ENCODE assay signal across 9 mouse cellular contexts in the genomic region with DNA sequence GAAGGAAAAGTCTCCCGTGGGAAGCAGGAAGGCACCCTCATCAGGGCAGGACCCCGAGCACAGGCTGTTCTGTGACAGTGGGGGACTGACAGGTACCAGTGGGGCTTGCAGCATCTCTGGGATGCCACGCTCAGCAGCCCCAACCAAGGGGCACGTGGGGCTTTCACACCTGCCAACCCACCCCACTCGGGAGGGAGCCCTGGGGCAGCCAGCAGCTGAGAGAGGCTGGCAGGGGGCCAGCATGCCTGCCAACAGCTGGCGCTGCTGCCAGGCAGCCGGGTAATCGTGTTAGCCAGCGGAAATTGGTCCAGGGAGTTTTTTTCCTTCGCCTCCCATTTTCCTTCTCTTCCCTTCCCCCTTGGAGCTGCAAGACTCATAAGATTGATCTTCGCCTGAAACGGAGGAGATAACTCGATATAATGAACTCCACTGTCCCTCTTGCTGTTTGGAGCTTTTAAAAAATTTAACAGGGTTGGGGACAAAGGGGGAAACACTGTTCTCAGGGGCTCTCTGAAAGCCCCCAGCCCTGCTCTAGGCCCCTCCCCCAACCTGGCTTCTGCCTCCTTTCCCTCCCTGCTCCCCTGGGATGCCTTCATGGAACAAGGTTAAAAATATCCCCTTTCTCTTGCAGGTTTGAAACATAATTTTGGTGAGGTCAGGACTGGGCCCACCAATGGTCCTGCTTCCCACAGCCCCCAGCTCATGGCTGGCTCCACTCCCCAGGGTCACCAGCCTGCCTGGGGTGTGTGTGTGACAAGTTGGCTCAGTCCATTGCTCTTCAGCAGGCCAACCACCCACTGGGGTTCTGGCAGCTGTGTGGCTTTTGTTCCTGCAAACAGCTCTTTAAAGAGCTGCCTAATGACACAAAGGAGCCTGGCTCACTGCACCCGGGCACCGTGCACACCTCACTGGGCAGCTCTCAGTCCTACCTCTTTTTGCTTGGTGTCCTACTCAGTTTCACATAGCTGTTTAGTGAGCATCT.
DNase-seq lines count a peak whose midpoint lies in the region; ATAC-seq lines count a peak whose summit lies in the region.
"Had no signal": no experiment of that assay in that cellular context is flagged by ENCODE, and none has a peak within 500 bp of the region (broad histone marks: within the 10 kb centered on the region; RNA-seq: fewer than 3 reads in every experiment).

No protein-coding gene starts in this region.

- DNase-seq in cerebellum, postnatal 25 days, result peak; percentile 34 to 49
- DNase-seq in 3134 (ENCODE audit: extremely low read depth, insufficient read length, low spot score) (peak; percentile 15), liver (no peak)
- no peak for DNase-seq in thymus, postnatal 0 days (ENCODE audit: low spot score)

- no peak for ATAC-seq in cerebellum, adult (ENCODE audit: insufficient number of reproducible peaks, low FRiP score, low TSS enrichment)
- peak; percentile 31; the same call in 1 of the 2 replicates for ATAC-seq in forebrain, embryonic 13.5 days
- ATAC-seq in hindbrain, embryonic 15.5 days (ENCODE audit: low FRiP score, low read depth), result peak; percentile 38; the same call in 1 of the 2 replicates
- peak; percentile 48; the same call in 1 of the 2 replicates for ATAC-seq in midbrain, embryonic 15.5 days (replicated peaks)

- H3K27me3 ChIP-seq in forebrain, embryonic 13.5 days, result peaks cover 54% of the 10 kb centered on the region
- H3K27me3 ChIP-seq in hindbrain, embryonic 15.5 days, result no peaks in the 10 kb centered on the region
- no peaks in the 10 kb centered on the region for H3K27me3 ChIP-seq in midbrain, embryonic 15.5 days (replicated peaks)

- H3K36me3 ChIP-seq in forebrain, embryonic 13.5 days (ENCODE audit: poor library complexity, severe bottlenecking), result no peaks in the 10 kb centered on the region
- no peaks in the 10 kb centered on the region for H3K36me3 ChIP-seq in hindbrain, embryonic 15.5 days
- no peaks in the 10 kb centered on the region; the same call in 1 of the 2 replicates for H3K36me3 ChIP-seq in midbrain, embryonic 15.5 days (replicated peaks)

- WGBS in forebrain, embryonic 13.5 days, result 27% methylated on average over 15 of the region's 15 CpGs
- 16% methylated on average over 15 of the region's 15 CpGs for WGBS in hindbrain, embryonic 15.5 days
- WGBS in midbrain, embryonic 15.5 days, result 19% methylated on average over 15 of the region's 15 CpGs

- no peak overlapping the region for H3K4me2 ChIP-seq in forebrain, embryonic 13.5 days
- no peak overlapping the region for H3K4me2 ChIP-seq in hindbrain, embryonic 15.5 days
- H3K4me2 ChIP-seq in midbrain, embryonic 15.5 days, result peak overlapping the region; percentile 20; the same call in 1 of the 2 replicates

- H3K27ac ChIP-seq in forebrain, embryonic 13.5 days, result no peak overlapping the region
- peak overlapping the region; percentile 76 for H3K27ac ChIP-seq in hindbrain, embryonic 15.5 days (replicated peaks)
- peak overlapping the region; percentile 73 for H3K27ac ChIP-seq in midbrain, embryonic 15.5 days
- H3K27ac ChIP-seq: liver, embryonic 14.5 days had no signal

- no peak overlapping the region for H3K9ac ChIP-seq in forebrain, embryonic 13.5 days
- no peak overlapping the region for H3K9ac ChIP-seq in hindbrain, embryonic 15.5 days
- no peak overlapping the region; the same call in 1 of the 2 replicates for H3K9ac ChIP-seq in midbrain, embryonic 15.5 days
- H3K9ac ChIP-seq: liver, embryonic 14.5 days had no signal

- H3K9me3 ChIP-seq in forebrain, embryonic 13.5 days (replicated peaks), result no peaks in the 10 kb centered on the region
- H3K9me3 ChIP-seq in hindbrain, embryonic 15.5 days, result no peaks in the 10 kb centered on the region
- no peaks in the 10 kb centered on the region for H3K9me3 ChIP-seq in midbrain, embryonic 15.5 days

- no peak overlapping the region for H3K4me3 ChIP-seq in forebrain, embryonic 13.5 days
- H3K4me3 ChIP-seq in hindbrain, embryonic 15.5 days, result no peak overlapping the region
- H3K4me3 ChIP-seq in midbrain, embryonic 15.5 days, result no peak overlapping the region

- H3K4me1 ChIP-seq in forebrain, embryonic 13.5 days, result peaks cover 23% of the 10 kb centered on the region
- peaks cover 37% of the 10 kb centered on the region for H3K4me1 ChIP-seq in hindbrain, embryonic 15.5 days (replicated peaks)
- peaks cover 26% of the 10 kb centered on the region for H3K4me1 ChIP-seq in midbrain, embryonic 15.5 days

Comparison
In these comparisons a context has a peak if more than half of its experiments do, and no peak if none do; other contexts are left out.
1. DNase-seq: peak in cerebellum, postnatal 25 days (2 of 2) and 3134 (single experiment); none in liver (single experiment) and thymus, postnatal 0 days (single experiment).